Mouse (Mus musculus) kidney, adult 9 months (tissue): Measurements from ENCODE around the gene Ccdc120.
A peak's percentile ranks its signal among the peaks of the same experiment; 100 is the strongest.

Experiments used
- DNase-seq: peaks from one replicate; pipeline ENCODE4 v3.0.0; 2022

Ccdc120 gene

GRCm38 (mm10) chrX:7750432-7751116 is at the start of gene Ccdc120:
Gene Ccdc120, minus strand, starts transcription at chrX:7750905.
- DNase-seq = peak; percentile 76

- peak; percentile 78 for DNase-seq
Observed at GRCm38 (mm10) chrX:7797327-7797726, 46.6 kb upstream of the Ccdc120 start.

GRCm38 (mm10) chrX:7795016-7795415 is 44.3 kb upstream of the Ccdc120 start:
- DNase-seq = no peak

- peak; percentile 30 for DNase-seq
Observed at GRCm38 (mm10) chrX:7793361-7793760, 42.7 kb upstream of the Ccdc120 start.

- DNase-seq = no peak
Observed at GRCm38 (mm10) chrX:7790309-7790708, 39.6 kb upstream of the Ccdc120 start.

GRCm38 (mm10) chrX:7789542-7790136 is 38.9 kb upstream of the Ccdc120 start, which contains the start of gene Gripap1:
Gene Gripap1, plus strand, starts transcription at chrX:7789765.
- peak; percentile 86 for DNase-seq

- no peak for DNase-seq
Observed at GRCm38 (mm10) chrX:7782603-7783092, 31.9 kb upstream of the Ccdc120 start.

- DNase-seq = no peak
Observed at GRCm38 (mm10) chrX:7779294-7779693, 28.6 kb upstream of the Ccdc120 start.

GRCm38 (mm10) chrX:7778450-7779244 is 27.9 kb upstream of the Ccdc120 start:
- DNase-seq = peak; percentile 14

GRCm38 (mm10) chrX:7776329-7777082 is 25.8 kb upstream of the Ccdc120 start:
- peak; percentile 59 for DNase-seq

GRCm38 (mm10) chrX:7775501-7776205 is 24.9 kb upstream of the Ccdc120 start:
- DNase-seq = no peak

GRCm38 (mm10) chrX:7772766-7773165 is 22.1 kb upstream of the Ccdc120 start:
- DNase-seq = no peak

- DNase-seq = no peak
Observed at GRCm38 (mm10) chrX:7769302-7770017, 18.8 kb upstream of the Ccdc120 start.

- peak; percentile 31 for DNase-seq
Observed at GRCm38 (mm10) chrX:7765764-7766163, 15.1 kb upstream of the Ccdc120 start.

GRCm38 (mm10) chrX:7765281-7765670 is 14.6 kb upstream of the Ccdc120 start:
- DNase-seq = no peak

GRCm38 (mm10) chrX:7764657-7765280 is 14.1 kb upstream of the Ccdc120 start:
- no peak for DNase-seq

- peak; percentile 27 for DNase-seq
Observed at GRCm38 (mm10) chrX:7763631-7764393, 13.1 kb upstream of the Ccdc120 start.

GRCm38 (mm10) chrX:7762921-7763197 is 12.2 kb upstream of the Ccdc120 start:
- DNase-seq = no peak

GRCm38 (mm10) chrX:7762137-7762920 is 11.6 kb upstream of the Ccdc120 start, which contains the start of gene Tfe3:
Gene Tfe3, plus strand, starts transcription at chrX:7762560.
- DNase-seq = peak; percentile 96
